Mouse (Mus musculus): Measurements from ENCODE around the gene Stat4.

Gene Stat4

DNA sequence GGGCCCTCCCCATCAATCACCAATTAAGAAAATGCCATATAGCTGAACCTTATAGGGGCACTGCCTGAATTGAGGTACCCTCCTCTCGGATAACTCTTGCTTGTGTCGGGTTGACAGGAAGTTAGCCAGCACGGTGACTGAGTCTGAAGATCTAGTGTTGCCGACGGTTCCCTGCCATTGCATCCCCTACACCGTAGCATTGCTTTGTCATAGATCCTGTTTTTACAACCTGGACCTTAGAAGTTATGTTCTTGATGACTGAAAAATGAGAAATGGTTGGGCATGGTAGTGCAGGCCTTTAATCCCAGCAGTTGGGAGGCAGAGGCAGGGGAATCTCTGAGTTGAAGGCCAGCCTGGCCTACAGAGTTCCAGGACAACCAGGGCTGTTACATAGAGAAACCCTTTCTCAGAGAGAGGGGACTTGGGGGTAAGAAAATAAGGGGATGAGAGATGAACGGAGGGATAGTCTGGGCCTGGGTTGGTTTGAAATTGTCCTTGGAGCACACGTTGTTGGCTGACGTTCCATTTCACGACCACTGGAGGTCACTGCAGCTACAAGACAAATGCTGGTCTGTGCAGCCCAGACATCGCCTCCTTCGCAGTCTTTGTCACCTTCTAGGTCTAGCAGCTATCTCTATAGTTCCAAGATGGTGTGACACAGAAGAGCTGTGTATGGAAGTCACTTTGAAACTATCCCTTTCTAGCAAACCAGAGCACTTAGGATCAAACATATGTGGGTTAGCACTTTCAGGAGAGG, 159.4 kb downstream of the Stat4 start:
- peak; percentile 71 for DNase-seq (ENCODE audit: low spot score)

DNA sequence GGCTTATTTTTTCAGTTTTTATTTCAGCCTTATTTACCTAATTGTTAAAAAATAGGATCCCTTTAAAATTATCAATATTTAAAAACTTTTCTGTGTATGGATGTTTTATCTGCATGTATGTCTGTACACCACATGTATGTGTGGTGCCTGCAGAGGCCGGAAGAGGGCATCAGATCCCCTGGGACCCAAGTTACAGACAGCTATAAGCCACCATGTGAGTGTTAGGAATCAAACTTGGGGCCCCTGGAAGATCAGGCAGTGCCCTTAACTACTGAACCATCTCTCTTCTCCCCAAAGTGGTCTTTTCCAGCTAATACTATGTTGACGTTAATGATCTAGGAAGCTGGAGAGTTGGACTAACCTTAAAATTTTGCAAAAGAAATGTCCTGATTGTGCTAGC, 160.5 kb downstream of the Stat4 start:
- no peak for DNase-seq (ENCODE audit: low spot score)

DNA sequence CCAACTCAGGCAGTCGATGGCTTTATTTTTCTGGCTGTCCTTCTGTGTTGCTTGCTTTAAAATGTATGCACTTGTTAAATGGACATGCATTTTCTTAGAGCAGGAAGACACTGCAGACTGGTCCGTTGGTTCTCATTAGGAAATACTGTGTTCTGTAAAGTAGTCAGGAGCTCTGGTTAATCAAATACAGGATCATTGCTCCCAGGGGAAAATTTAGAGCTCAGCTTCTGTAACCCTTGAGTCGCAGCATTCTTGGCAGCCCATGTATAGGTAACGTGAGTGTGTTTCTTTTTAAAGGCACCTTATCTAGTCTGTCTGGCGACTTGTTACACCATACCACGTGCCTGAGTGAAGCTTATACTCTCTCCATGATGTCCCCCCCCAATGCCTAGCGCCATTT, 161.2 kb downstream of the Stat4 start:
- DNase-seq (ENCODE audit: low spot score): no peak

DNA sequence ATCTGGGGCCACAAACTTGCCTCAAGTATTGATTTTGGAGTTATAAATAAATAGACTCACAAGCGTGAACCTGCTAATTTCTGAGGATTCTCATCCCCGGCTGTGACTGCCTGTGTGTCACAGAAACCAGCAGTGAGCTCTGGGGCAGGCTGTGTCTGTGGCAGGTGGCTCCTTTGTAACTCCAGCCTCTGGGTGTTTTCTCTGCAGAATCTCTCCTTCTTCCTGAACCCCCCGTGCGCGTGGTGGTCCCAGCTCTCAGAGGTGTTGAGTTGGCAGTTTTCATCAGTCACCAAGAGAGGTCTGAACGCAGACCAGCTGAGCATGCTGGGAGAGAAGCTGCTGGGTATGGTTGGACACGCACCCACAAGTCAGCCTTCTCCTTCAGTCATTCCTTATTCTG, 161.7 kb downstream of the Stat4 start:
- no peak for DNase-seq (ENCODE audit: low spot score)

DNA sequence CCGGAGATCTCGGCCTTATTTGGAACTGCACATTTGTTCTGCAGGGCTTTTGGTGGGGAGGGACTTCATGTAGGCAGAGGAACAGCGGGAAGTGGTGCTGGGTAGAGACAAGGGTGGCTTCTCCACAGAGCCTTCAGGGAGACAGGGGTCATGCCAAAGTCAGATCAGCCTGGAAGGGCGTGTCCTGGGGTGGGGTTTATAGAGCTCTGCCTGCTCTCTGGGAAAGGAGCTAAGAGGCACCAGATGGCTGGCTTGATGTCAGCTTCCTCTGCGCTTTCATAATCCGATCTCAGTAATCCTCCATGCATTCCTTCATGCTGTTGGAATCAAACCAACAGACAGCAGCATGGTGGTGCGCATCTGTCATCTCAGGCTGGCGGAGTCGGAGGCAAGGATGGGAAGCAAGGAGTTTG, 163.0 kb downstream of the Stat4 start:
- no peak for DNase-seq (ENCODE audit: low spot score)

DNA sequence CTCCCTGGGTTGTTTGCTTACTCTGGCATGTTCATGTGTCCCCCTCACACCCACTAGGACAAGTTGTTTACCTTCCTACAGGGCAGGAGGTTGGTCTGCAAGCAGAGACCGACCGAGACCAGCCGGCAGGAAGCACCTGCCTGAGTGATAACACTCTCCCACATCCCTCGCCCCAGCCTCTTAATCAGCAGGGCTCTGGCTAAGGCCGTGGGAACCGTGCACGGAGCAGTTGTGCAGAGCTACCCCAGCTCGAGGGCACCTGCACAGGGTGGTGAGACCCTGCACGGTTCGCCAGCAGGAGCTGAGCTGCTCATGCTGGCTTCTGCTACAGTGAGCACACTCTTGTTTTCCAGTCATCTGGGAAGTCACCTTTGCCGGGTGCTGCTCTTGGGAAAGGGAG, 163.7 kb downstream of the Stat4 start:
- DNase-seq (ENCODE audit: low spot score): no peak

DNA sequence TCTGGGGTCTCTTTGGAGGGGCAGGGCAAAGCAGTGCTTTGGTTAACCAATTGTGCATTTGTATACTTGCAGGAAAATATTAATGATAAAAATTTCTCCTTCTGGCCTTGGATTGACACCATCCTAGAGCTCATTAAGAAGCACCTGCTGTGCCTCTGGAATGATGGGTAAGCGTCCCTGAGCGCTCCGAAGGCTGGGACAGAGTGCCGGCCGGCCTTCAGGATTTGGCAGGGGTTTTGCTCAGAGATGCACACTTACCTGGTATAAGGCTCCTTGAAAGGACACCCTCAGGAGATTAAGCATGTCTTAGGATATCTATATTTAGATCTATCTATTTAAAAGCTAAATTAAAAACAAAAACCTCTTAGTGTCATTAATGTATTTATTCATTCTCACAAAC, 164.2 kb downstream of the Stat4 start:
- DNase-seq (ENCODE audit: low spot score): no peak

DNA sequence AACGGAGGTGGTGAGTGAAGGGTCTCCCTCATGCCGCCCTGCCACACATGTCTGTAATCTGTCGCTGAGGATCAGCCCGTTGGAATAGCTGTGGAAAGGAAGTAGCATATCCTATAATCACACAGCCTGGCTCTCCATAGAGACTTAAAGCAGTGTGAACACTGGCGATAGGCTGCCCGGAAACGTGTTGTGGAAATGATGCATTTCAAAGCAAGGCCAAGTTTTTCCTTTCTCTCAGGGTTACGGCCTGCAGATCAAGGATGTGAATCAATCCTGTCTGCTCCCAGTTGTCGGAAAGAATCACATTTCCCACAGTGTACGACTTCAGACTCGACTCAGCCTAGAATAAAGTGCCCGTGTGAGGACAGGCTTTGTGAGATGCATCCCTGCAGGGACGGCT, 165.4 kb downstream of the Stat4 start:
- DNase-seq (ENCODE audit: low spot score): no peak

DNA sequence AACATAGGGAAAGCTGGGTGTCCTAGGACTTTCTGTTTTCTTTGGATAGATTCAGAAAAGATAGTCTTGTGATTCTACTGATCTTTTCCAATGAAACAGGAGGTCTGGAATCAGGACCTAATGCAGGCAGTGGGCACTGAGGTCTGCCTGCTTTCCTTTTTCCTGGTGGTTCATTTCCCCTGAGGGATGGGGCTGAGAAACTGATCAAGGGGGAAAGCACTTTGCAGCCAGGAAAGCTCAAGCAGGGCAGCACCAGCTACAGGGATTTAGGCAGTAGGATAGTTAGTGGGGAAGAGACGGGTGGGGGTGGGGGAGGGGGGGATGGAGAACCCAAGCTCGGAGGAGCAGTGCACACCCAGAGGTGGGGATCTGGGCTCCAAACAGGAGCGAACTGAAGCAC, 166.0 kb downstream of the Stat4 start:
- no peak for DNase-seq (ENCODE audit: low spot score)

DNA sequence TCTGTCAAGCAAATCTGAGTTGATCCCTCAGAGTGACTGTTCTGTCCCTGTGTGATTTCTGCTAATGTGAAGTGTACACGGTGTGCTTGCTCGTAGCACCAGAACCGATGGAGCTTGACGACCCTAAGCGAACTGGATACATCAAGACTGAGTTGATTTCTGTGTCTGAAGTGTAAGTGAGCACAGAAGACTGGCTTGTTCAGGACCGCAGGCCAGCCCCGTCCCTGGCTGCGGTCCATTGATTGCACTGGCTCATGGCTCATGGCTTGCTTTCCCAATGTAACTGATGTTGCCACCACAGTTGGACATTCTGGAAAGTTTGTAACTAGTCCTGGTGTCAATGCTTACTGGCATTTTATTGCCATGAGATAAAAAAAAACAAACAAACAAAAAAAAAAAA, 167.9 kb downstream of the Stat4 start:
- no peak for DNase-seq (ENCODE audit: low spot score)

DNA sequence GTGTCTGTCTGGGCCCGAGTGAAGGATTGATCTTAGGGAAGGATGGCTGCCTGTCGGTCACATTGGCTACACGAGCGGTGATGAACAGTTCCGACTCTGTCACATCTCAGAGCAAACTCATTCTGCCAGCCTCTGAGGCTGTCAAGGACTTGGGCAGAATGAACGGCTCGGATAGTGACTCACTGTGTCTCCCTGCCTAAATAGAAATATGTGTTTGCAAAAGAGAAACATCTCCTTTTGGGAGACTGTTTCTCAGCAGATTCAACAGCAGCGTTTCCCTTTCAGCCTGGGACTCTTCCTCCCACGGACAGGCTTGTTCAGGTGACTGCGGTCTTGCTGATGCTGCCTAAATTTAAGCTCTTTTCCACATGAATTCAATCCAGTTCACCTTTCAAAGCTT, 169.4 kb downstream of the Stat4 start:
- no peak for DNase-seq (ENCODE audit: low spot score)

All from testis, postnatal 10 days (tissue).